Mouse (Mus musculus) CD4-positive, CD25-positive, alpha-beta regulatory T cell, adult 4 months (primary cell): ENCODE measurements around the gene Adss. TPM values are rescaled to one million over a fixed set of nuclear protein-coding genes. Genes with fewer than 3 reads are reported as not detected.

Source experiments
- ATAC-seq: one replicate; pipeline ENCODE4 v1.8.0; 2017
- polyA plus RNA-seq, 2 experiments: library from polyadenylated mRNA; unstranded; fragments of 100-300 nt; shearing (Covaris generic); gene quantifications; one replicate each; pipeline ENCODE4 v1.2.1; 2017

The Adss gene
- polyA plus RNA-seq, 2 experiments from 2014 or later: 44.5 to 54.9 TPM

DNA sequence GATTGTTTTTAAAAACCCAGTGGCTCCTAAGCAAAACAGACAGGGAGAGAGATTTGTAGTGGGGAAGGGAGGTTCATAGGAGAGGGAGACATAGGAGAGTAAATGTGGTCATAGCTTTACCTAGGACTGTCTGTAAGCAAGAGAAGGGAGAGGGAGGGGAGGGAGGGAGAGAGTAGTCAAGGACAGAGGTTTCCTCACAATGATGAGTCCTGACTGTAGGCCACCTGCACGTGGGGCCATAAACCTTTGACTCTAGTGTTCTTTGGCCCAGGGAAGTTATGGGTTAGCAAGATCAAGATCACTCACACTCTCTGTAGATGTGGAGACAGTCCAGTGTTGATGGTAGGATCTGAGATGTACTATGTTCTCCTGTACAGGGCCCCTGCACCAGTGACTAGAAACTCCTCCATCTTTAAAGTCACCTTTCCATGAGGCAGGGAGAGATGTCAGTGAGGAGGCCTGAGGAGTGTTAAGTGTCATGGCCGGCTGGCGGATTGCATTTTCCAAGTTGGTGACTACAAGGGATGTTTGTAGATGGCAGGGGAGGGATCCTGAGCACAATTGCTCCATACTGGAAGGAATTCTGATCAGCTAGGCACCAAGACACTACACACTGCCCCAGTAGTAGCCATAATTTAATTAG lies 68.3 kb downstream of the Adss start:
- no peak for ATAC-seq

DNA sequence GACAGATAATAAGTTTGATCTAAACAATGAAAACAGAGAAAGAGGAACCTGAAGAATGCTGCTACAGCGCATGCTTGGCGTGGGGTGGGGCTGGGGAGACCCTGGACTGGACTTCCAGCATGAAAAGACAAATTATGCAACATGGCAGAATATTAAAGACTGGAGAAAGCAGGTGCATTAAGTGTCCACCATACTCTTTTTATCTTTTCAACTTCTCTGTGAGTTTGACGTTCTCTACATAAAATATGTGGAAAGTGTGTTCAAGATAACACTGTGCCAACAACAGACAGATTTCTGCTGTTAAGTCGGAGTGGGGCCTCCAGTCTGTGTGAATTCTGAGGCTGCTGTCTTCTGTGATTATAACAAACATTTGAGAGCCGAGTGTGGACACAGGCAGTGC lies 69.4 kb downstream of the Adss start:
- ATAC-seq: no peak

DNA sequence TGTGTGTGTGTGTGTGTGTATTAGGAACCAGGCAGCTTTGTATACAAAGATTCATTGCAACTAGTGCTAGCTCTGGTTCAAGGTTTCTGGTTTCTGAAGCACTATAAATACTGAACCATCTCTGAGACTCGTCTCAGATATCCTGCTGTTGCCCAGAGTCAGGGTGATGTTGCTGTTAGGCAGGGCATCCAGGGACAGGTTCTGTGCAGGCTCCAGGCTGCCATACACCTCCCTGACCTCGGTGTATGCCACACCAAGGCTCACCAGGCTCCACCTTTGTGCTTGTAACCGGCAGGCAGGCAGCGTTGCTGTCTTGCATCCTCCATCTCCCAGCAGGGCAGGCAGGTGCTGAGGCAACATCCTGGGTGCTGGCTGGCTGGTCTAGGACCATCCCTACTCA lies 72.5 kb downstream of the Adss start:
- ATAC-seq: no peak

GRCm38 (mm10) chr1:177719029-177719427 lies 77.3 kb downstream of the Adss start:
- ATAC-seq: no peak

- no peak for ATAC-seq
Measured at GRCm38 (mm10) chr1:177718340-177719028, 77.8 kb downstream of the Adss start.

DNA sequence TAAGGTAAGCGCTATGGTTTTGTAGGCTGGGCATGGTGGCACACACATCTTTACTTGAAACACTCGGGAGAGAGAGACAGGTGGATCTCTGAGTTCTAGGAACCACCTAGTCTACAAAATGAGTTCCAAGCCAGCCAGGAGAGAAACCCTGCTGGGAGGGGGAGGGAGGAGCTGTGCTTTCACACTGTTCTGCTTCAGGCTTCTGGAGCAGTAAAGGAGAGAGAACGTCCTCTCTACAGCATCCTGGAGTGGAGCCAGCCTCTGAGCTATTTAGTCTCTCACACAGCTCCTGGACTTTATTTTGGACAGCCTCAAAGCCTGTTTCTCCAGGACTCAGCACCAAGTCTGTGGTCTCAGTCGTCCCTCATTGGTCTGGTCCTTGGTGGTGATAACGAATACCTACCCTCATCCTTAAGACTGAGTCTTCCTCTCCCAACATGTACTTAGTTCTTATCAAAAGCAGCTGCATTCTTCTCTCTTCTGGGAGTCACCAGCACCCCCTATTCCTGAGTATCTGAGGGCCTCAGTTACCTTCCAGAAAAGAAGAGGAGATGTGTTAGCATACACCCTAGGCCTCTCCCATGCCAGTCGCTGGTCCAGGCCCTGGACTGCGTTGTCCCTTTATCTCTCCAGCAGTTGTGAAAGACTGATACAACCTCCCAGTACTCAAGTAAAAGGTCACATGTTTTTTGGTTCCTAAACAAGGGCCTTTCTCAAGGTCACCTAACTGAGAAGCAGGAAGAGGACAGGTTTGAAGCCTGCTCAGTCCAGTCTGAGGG lies 79.1 kb downstream of the Adss start:
- no peak for ATAC-seq

GRCm38 (mm10) chr1:177716448-177716847 lies 79.9 kb downstream of the Adss start:
- no peak for ATAC-seq

DNA sequence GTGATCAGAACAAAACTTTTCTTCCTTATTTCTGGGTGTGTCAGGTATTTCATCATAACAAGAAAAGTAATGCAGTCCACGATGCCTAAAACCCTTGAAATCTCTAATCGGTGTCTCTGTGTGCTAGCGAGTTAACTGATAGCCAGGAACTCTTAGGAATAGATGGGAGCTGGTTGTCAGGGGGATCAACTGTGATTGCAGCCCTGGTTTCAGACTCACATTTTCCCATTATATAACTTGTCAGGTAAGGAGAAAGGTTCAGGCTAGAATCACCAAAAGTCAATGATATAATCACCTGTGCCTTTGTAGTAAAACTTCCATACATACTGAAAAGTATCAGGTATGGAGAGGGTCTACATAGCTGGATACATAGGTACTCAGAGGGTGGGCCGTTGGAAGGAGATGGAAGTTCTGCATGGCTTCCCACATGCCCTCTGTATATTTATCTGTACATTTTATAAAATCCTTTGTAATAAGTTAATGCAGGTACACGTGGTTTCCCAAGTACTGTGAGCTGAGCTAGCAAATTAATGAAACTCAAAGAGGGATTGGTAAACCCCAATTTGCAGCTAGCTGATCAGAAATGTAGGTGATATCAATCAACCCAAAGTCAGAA lies 81.8 kb downstream of the Adss start:
- ATAC-seq: no peak

- ATAC-seq: no peak
Measured at GRCm38 (mm10) chr1:177713635-177714396, 82.5 kb downstream of the Adss start.

Other genes with a start within 250 kb of the Adss start
- gene 1700016C15Rik, start 66.7 kb downstream of the Adss start, polyA plus RNA-seq: not detected
- not detected for gene Catspere2, start 186.9 kb upstream of the Adss start, polyA plus RNA-seq